Mouse (Mus musculus) liver, embryonic 16.5 days (tissue): ENCODE measurements at regions not wholly inside any gene's neighbourhood (a gene's known extent, or its start where the extent isn't known, plus 50 kb on each side); places are given as distances from the start of the nearest gene placed in this dataset.

Experiments
- ATAC-seq: fragments of 200-750 bp; cut with Nextera tagmentation; 2 replicates; pipeline ENCODE4 v1.8.0; 2017; ENCODE audit warnings: low read depth, mild to moderate bottlenecking, moderate number of reproducible peaks, moderate library complexity
- H3K27ac ChIP-seq: fragments of 300-500 bp; sonication (generic); 2 replicates; pipeline ENCODE4 v1.5.1; 2014; ENCODE audit warnings: mild to moderate bottlenecking, low read length
- H3K27me3 ChIP-seq: fragments of 300-500 bp; sonication (generic); 2 replicates; pipeline ENCODE4 v1.6.1; 2014; ENCODE audit warnings: low read depth, low read length, mixed read lengths; ENCODE audit not compliant: control insufficient read depth, insufficient read depth
- H3K36me3 ChIP-seq: fragments of 300-500 bp; sonication (generic); 2 replicates; pipeline ENCODE4 v1.6.1; 2014; ENCODE audit warnings: mild to moderate bottlenecking; ENCODE audit not compliant: control insufficient read depth, insufficient read depth
- H3K4me1 ChIP-seq: fragments of 300-500 bp; sonication (generic); 2 replicates; pipeline ENCODE4 v1.6.1; 2014; ENCODE audit warnings: low read depth, low read length, mixed read lengths; ENCODE audit not compliant: control insufficient read depth
- H3K4me2 ChIP-seq: fragments of 300-500 bp; sonication (generic); 2 replicates; pipeline ENCODE4 v1.6.1; 2014; ENCODE audit warnings: low read depth, low read length, mixed read lengths
- H3K4me3 ChIP-seq: fragments of 300-500 bp; sonication (generic); 2 replicates; pipeline ENCODE4 v1.5.1; 2014; ENCODE audit warnings: low read depth, mild to moderate bottlenecking, low read length
- H3K9ac ChIP-seq: fragments of 300-500 bp; sonication (generic); 2 replicates; pipeline ENCODE4 v1.6.1; 2014; ENCODE audit warnings: low read depth, low read length
- H3K9me3 ChIP-seq: fragments of 300-500 bp; sonication (generic); replicated peaks from 2 replicates; pipeline ENCODE4 v1.6.1; 2016; ENCODE audit warnings: low read length; ENCODE audit not compliant: control insufficient read depth
- WGBS: fragments of 180-500 bp; shearing (Covaris S2); extraction: QIAGEN DNeasy Blood & Tissue Kit; methylation state at CpG from one replicate; pipeline ENCODE4 v1.1.7; 2014; ENCODE audit not compliant: insufficient replicate concordance; 5-methylcytosine and 5-hydroxymethylcytosine counted together

- no peak overlapping the region; the same call in 1 of the 2 replicates for H3K27ac ChIP-seq
- H3K4me2 ChIP-seq: no peak overlapping the region
- 0 out of 2 replicates have a peak, but pooled peaks cover 2% of the 10 kb centered on the region for H3K4me1 ChIP-seq
- WGBS: 50% methylated on average over 4 of the region's 4 CpGs
- peak; percentile 91 for ATAC-seq
- H3K27me3 ChIP-seq: no peaks in the 10 kb centered on the region
- H3K4me3 ChIP-seq: no peak overlapping the region
- H3K9ac ChIP-seq: no peak overlapping the region
- no peaks in the 10 kb centered on the region for H3K36me3 ChIP-seq
- no peaks in the 10 kb centered on the region for H3K9me3 ChIP-seq
Measured at GRCm38 (mm10) chr4:105640793-105641192, 148.9 kb upstream of the Gm12728 start.

- no peak overlapping the region for H3K9ac ChIP-seq
- no peaks in the 10 kb centered on the region for H3K9me3 ChIP-seq
- 54% methylated on average over 4 of the region's 4 CpGs for WGBS
- no peak overlapping the region for H3K4me3 ChIP-seq
- no peaks in the 10 kb centered on the region for H3K27me3 ChIP-seq
- H3K36me3 ChIP-seq: no peaks in the 10 kb centered on the region
- peak; percentile 39; the same call in 1 of the 2 replicates for ATAC-seq
- H3K27ac ChIP-seq: peak overlapping the region; percentile 34; the same call in 1 of the 2 replicates
- 0 out of 2 replicates have a peak, but pooled peaks cover 2% of the 10 kb centered on the region for H3K4me1 ChIP-seq
- no peak overlapping the region for H3K4me2 ChIP-seq
Measured at GRCm38 (mm10) chr4:105641582-105641981, 148.1 kb upstream of the Gm12728 start.

GRCm38 (mm10) chr4:105648820-105649446 lies 140.7 kb upstream of the Gm12728 start:
- no peaks in the 10 kb centered on the region for H3K9me3 ChIP-seq
- no peak overlapping the region for H3K4me3 ChIP-seq
- H3K4me1 ChIP-seq: no peaks in the 10 kb centered on the region
- 56% methylated on average over 7 of the region's 7 CpGs for WGBS
- no peaks in the 10 kb centered on the region for H3K27me3 ChIP-seq
- no peak overlapping the region for H3K9ac ChIP-seq
- no peak overlapping the region for H3K4me2 ChIP-seq
- H3K36me3 ChIP-seq: no peaks in the 10 kb centered on the region
- H3K27ac ChIP-seq: no peak overlapping the region
- no peak for ATAC-seq

GRCm38 (mm10) chr4:105649447-105649833 lies 140.2 kb upstream of the Gm12728 start:
- Histone ChIP-seq H3K27me3 (no peaks in the 10 kb centered on the region), H3K4me2 (no peak overlapping the region), H3K27ac (no peak overlapping the region), H3K9me3 (no peaks in the 10 kb centered on the region), H3K4me3 (no peak overlapping the region), H3K36me3 (no peaks in the 10 kb centered on the region), H3K9ac (no peak overlapping the region), H3K4me1 (no peaks in the 10 kb centered on the region)
- WGBS: 58% methylated on average over 2 of the region's 2 CpGs
- no peak for ATAC-seq

GRCm38 (mm10) chr4:105656071-105656655 lies 133.5 kb upstream of the Gm12728 start:
- no peak overlapping the region for H3K9ac ChIP-seq
- no peaks in the 10 kb centered on the region for H3K36me3 ChIP-seq
- no peaks in the 10 kb centered on the region for H3K9me3 ChIP-seq
- no peak overlapping the region for H3K4me3 ChIP-seq
- WGBS: 41% methylated on average over 5 of the region's 5 CpGs
- H3K4me1 ChIP-seq: no peaks in the 10 kb centered on the region; the same call in 1 of the 2 replicates
- no peaks in the 10 kb centered on the region for H3K27me3 ChIP-seq
- peak; percentile 80 for ATAC-seq
- no peak overlapping the region for H3K27ac ChIP-seq
- H3K4me2 ChIP-seq: no peak overlapping the region

GRCm38 (mm10) chr4:105658581-105658980 lies 131.1 kb upstream of the Gm12728 start:
- Histone ChIP-seq H3K27me3 (no peaks in the 10 kb centered on the region), H3K36me3 (no peaks in the 10 kb centered on the region), H3K4me3 (no peak overlapping the region), H3K4me1 (no peaks in the 10 kb centered on the region; the same call in 1 of the 2 replicates), H3K9me3 (no peaks in the 10 kb centered on the region), H3K27ac (no peak overlapping the region), H3K4me2 (no peak overlapping the region), H3K9ac (no peak overlapping the region)
- WGBS: 54% methylated on average over 3 of the region's 3 CpGs
- ATAC-seq: no peak

GRCm38 (mm10) chr4:105676690-105677089 lies 113.0 kb upstream of the Gm12728 start:
- no peak overlapping the region for H3K4me3 ChIP-seq
- no peak for ATAC-seq
- H3K9ac ChIP-seq: no peak overlapping the region
- H3K27me3 ChIP-seq: no peaks in the 10 kb centered on the region
- H3K9me3 ChIP-seq: no peaks in the 10 kb centered on the region
- no peaks in the 10 kb centered on the region for H3K4me1 ChIP-seq
- H3K36me3 ChIP-seq: no peaks in the 10 kb centered on the region
- 77% methylated on average over 1 of the region's 1 CpGs for WGBS
- no peak overlapping the region for H3K4me2 ChIP-seq
- H3K27ac ChIP-seq: no peak overlapping the region

GRCm38 (mm10) chr4:105690716-105691115 lies 99.0 kb upstream of the Gm12728 start:
- Histone ChIP-seq H3K27ac (no peak overlapping the region), H3K9me3 (no peaks in the 10 kb centered on the region), H3K9ac (no peak overlapping the region), H3K36me3 (no peaks in the 10 kb centered on the region), H3K4me3 (no peak overlapping the region), H3K4me2 (no peak overlapping the region), H3K27me3 (no peaks in the 10 kb centered on the region), H3K4me1 (no peaks in the 10 kb centered on the region)
- ATAC-seq: no peak
- 13% methylated on average over 3 of the region's 3 CpGs for WGBS

GRCm38 (mm10) chr4:105692380-105692779 lies 97.3 kb upstream of the Gm12728 start:
- Histone ChIP-seq H3K27ac (no peak overlapping the region), H3K4me3 (no peak overlapping the region), H3K4me1 (no peaks in the 10 kb centered on the region), H3K9me3 (no peaks in the 10 kb centered on the region), H3K4me2 (no peak overlapping the region), H3K27me3 (no peaks in the 10 kb centered on the region), H3K36me3 (no peaks in the 10 kb centered on the region), H3K9ac (no peak overlapping the region)
- ATAC-seq: no peak
- 74% methylated on average over 4 of the region's 4 CpGs for WGBS
